Mouse (Mus musculus) kidney, postnatal 0 days (tissue): ENCODE measurements around the gene Asic2. TPM values are rescaled to one million over a fixed set of nuclear protein-coding genes. Genes with fewer than 3 reads are reported as not detected.

ENCODE experiments used
- ATAC-seq: fragments of 200-750 bp; cut with Nextera tagmentation; replicated peaks from 2 replicates; pipeline ENCODE4 v1.8.0; 2017; ENCODE audit warnings: low read depth, moderate number of reproducible peaks, moderate TSS enrichment, moderate library complexity; ENCODE audit not compliant: low FRiP score
- DNase-seq: peaks from one replicate; pipeline ENCODE4 v3.0.0-alpha.2; 2016; ENCODE audit warnings: low spot score
- H3K27ac ChIP-seq: fragments of 300-500 bp; sonication (generic); 2 replicates; pipeline ENCODE4 v1.5.1; 2014; ENCODE audit warnings: mild to moderate bottlenecking
- H3K27me3 ChIP-seq: fragments of 300-500 bp; sonication (generic); 2 replicates; pipeline ENCODE4 v1.6.1; 2014; ENCODE audit warnings: low read length, mixed read lengths; ENCODE audit not compliant: insufficient read depth
- H3K36me3 ChIP-seq: fragments of 300-500 bp; sonication (generic); 2 replicates; pipeline ENCODE4 v1.6.1; 2014; ENCODE audit warnings: low read length, mixed read lengths; ENCODE audit not compliant: insufficient read depth
- H3K4me1 ChIP-seq: fragments of 300-500 bp; sonication (generic); replicated peaks from 2 replicates; pipeline ENCODE4 v1.6.1; 2014; ENCODE audit warnings: antibody characterized with exemption, low read length, mixed read lengths; ENCODE audit not compliant: insufficient read depth
- H3K4me2 ChIP-seq: fragments of 300-500 bp; sonication (generic); 2 replicates; pipeline ENCODE4 v1.6.1; 2014; ENCODE audit warnings: mild to moderate bottlenecking, low read length, moderate library complexity, mixed read lengths
- H3K4me3 ChIP-seq: fragments of 300-500 bp; sonication (generic); replicated peaks from 2 replicates; pipeline ENCODE4 v1.5.1; 2014; ENCODE audit warnings: low read depth, low read length
- H3K9ac ChIP-seq: fragments of 300-500 bp; sonication (generic); 2 replicates; pipeline ENCODE4 v1.6.1; 2014; ENCODE audit warnings: low read depth, low read length
- H3K9me3 ChIP-seq: fragments of 300-500 bp; sonication (generic); replicated peaks from 2 replicates; pipeline ENCODE4 v1.6.1; 2016; ENCODE audit warnings: low read length, inconsistent platforms, mixed read lengths
- CTCF ChIP-seq: IDR thresholded peaks from 2 replicates; pipeline ENCODE4 v1.5.1; 2016; ENCODE audit warnings: antibody characterized with exemption, low read depth, mild to moderate bottlenecking, moderate library complexity
- WGBS: fragments of 180-500 bp; shearing (Covaris S2); extraction: QIAGEN DNeasy Blood & Tissue Kit; methylation state at CpG from one replicate; pipeline ENCODE4 v1.1.7; 2014; 5-methylcytosine and 5-hydroxymethylcytosine counted together
- polyA plus RNA-seq: library from polyadenylated mRNA; unstranded; fragments of >200 nt; fragmentation: Nextera tagmentation; extraction: Ambion mirVana; gene quantifications from 2 replicates; pipeline ENCODE4 v1.2.1, GENCODE M21; 2015

Gene Asic2
- polyA plus RNA-seq, 1 experiment from 2014 or later: 2.6 TPM

DNA sequence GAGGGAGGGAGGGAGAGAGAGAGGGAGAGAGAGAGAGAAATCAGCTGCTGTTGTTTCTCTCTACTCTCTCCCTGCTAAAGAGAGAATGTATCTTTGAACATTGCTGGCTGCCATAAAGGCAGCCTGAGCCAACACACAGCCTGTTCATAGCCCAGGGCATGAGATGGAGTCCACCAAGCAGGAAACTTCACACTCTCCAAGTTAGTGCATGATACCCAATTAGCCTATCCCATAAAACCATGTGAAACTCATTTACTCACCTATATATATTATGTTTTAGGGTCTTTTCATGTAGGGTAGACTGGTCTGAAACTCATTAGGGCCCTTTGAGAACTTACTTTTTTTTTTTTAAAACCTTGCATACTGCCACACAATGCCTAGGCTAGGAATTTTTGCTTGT lies 582.7 kb downstream of the Asic2 start:
- Histone ChIP-seq H3K4me2 (no peak overlapping the region), H3K4me3 (no peak overlapping the region), H3K36me3 (no peaks in the 10 kb centered on the region), H3K9me3 (no peaks in the 10 kb centered on the region), H3K27me3 (no peaks in the 10 kb centered on the region), H3K27ac (no peak overlapping the region), H3K9ac (no peak overlapping the region), H3K4me1 (no peaks in the 10 kb centered on the region)
- DNase-seq: no peak
- TF ChIP-seq CTCF: no peak
- ATAC-seq: no peak

- DNase-seq (peak; percentile 76), ATAC-seq (no peak)
- Histone ChIP-seq H3K36me3 (no peaks in the 10 kb centered on the region), H3K4me1 (peaks cover 16% of the 10 kb centered on the region), H3K4me3 (no peak overlapping the region), H3K27ac (no peak overlapping the region), H3K27me3 (no peaks in the 10 kb centered on the region), H3K4me2 (no peak overlapping the region), H3K9me3 (no peaks in the 10 kb centered on the region), H3K9ac (no peak overlapping the region)
- TF ChIP-seq CTCF: peak; percentile 89
Observed at GRCm38 (mm10) chr11:81374841-81375240, 593.4 kb downstream of the Asic2 start.

- Histone ChIP-seq H3K36me3 (no peaks in the 10 kb centered on the region), H3K4me1 (peaks cover 21% of the 10 kb centered on the region), H3K9me3 (no peaks in the 10 kb centered on the region), H3K4me3 (no peak overlapping the region), H3K27ac (no peak overlapping the region), H3K27me3 (no peaks in the 10 kb centered on the region), H3K4me2 (no peak overlapping the region), H3K9ac (no peak overlapping the region)
- TF ChIP-seq CTCF: no peak
- WGBS: 48% methylated on average over 8 of the region's 8 CpGs
- DNase-seq (peak; percentile 78), ATAC-seq (no peak)
Observed at GRCm38 (mm10) chr11:81374003-81374710, 594.1 kb downstream of the Asic2 start.

DNA sequence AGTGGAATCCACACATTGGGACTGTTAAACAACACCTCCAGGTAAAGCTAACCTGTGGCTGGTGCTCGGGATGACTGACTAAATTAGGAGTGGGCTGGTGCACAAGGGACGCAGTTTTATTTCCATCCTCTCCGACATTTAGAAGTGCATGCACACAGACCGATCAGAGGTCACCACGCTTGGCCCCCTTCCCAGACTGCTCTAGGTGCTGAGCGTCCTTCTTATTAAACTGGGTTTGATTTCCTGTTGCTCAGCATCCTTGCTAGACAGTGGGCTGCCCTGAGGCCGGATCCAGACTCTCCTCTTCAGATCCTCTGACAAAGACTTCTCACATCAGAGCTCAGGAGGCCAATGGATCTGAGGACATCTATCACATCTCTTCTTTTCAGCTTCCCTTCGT lies 596.7 kb downstream of the Asic2 start:
- H3K4me1 ChIP-seq: peaks cover 21% of the 10 kb centered on the region
- WGBS: 8% methylated on average over 8 of the region's 8 CpGs
- ATAC-seq (no peak), DNase-seq (peak; percentile 62)
- H3K27ac ChIP-seq: no peak overlapping the region
- no peaks in the 10 kb centered on the region for H3K27me3 ChIP-seq
- H3K4me2 ChIP-seq: no peak overlapping the region
- H3K4me3 ChIP-seq: no peak overlapping the region
- H3K9ac ChIP-seq: no peak overlapping the region
- no peak for TF ChIP-seq CTCF
- no peaks in the 10 kb centered on the region for H3K36me3 ChIP-seq
- H3K9me3 ChIP-seq: no peaks in the 10 kb centered on the region

GRCm38 (mm10) chr11:81370426-81370810 lies 597.8 kb downstream of the Asic2 start:
- Histone ChIP-seq H3K9ac (no peak overlapping the region), H3K36me3 (no peaks in the 10 kb centered on the region), H3K27ac (no peak overlapping the region), H3K27me3 (no peaks in the 10 kb centered on the region), H3K4me3 (no peak overlapping the region), H3K9me3 (no peaks in the 10 kb centered on the region), H3K4me2 (no peak overlapping the region), H3K4me1 (peaks cover 21% of the 10 kb centered on the region)
- ATAC-seq: no peak
- TF ChIP-seq CTCF: no peak
- 29% methylated on average over 8 of the region's 8 CpGs for WGBS
- no peak for DNase-seq

DNA sequence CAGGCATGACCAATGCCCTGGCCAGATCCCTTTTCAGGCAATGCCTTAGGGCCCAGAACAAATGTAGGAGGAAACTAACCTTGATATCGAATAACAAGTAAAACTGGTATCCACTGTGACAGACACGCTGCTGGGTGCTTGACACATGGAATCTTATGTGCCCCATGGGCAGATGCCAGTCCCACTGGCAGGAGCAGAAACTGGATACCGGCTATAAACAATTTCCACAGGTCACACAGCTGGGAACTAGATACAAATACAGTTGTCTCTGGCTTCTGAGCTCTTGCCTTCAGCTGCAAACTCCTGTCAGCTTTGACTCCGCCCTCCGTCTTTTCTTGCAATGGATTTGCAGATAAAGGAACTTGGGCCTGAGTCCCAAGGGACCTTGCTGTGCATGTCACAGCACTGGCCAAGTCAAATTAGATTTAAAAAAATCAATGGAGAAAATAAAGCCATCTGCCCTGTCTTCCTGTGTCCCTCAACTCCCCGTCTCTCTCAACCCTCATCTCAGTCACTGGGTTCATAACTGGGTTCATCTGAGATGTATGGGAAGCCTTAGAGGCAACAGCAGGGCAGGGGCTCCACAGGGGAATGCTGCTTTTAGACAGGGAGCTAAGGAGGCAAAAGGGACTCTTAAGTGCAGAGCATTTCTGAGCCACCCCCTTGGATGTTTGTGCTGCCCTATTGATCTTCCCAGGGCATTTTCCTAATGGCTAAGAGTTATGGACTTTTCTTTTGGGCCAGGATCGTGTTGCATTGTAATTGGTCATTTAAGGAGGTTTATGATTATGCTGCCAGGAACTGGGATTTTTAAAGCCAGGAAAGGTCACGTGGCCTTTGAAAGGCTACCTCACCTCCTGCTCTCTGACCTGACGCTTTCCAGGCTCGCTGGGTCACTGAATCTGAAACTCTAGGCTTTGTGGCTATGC lies 598.5 kb downstream of the Asic2 start:
- H3K4me1 ChIP-seq: peaks cover 21% of the 10 kb centered on the region
- H3K9ac ChIP-seq: no peak overlapping the region
- no peak overlapping the region for H3K4me2 ChIP-seq
- H3K4me3 ChIP-seq: no peak overlapping the region
- no peak overlapping the region; the same call in 1 of the 2 replicates for H3K27ac ChIP-seq
- H3K9me3 ChIP-seq: no peaks in the 10 kb centered on the region
- no peaks in the 10 kb centered on the region for H3K27me3 ChIP-seq
- no peak for TF ChIP-seq CTCF
- H3K36me3 ChIP-seq: no peaks in the 10 kb centered on the region
- ATAC-seq (no peak), DNase-seq (peak; percentile 85)
- 28% methylated on average over 10 of the region's 10 CpGs for WGBS
